Mouse (Mus musculus) liver, embryonic 15.5 days (tissue): ENCODE results near the gene Mvb12a. TPM values are rescaled to one million over a fixed set of nuclear protein-coding genes. Genes with fewer than 3 reads are reported as not detected.
"Not testable (repeated sequence)": the region's sequence is repeated elsewhere in the genome, so short reads cannot be mapped to it uniquely, and the experiment has no call there.

Source experiments
- ATAC-seq: fragments of 200-750 bp; cut with Nextera tagmentation; 2 replicates; pipeline ENCODE4 v1.8.0; 2017; ENCODE audit warnings: moderate number of reproducible peaks, mild to moderate bottlenecking, moderate library complexity; ENCODE audit not compliant: insufficient read depth
- H3K27ac ChIP-seq: fragments of 300-500 bp; sonication (generic); replicated peaks from 2 replicates; pipeline ENCODE4 v1.5.1; 2015; ENCODE audit warnings: mild to moderate bottlenecking, inconsistent platforms
- H3K27me3 ChIP-seq: fragments of 300-500 bp; sonication (generic); 2 replicates; pipeline ENCODE4 v1.6.1; 2015; ENCODE audit warnings: mild to moderate bottlenecking, inconsistent platforms
- H3K36me3 ChIP-seq: fragments of 300-500 bp; sonication (generic); replicated peaks from 2 replicates; pipeline ENCODE4 v1.6.1; 2015; ENCODE audit warnings: moderate library complexity, mild to moderate bottlenecking, inconsistent platforms
- H3K4me1 ChIP-seq: fragments of 300-500 bp; sonication (generic); replicated peaks from 2 replicates; pipeline ENCODE4 v1.6.1; 2015; ENCODE audit warnings: inconsistent platforms
- H3K4me2 ChIP-seq: fragments of 300-500 bp; sonication (generic); 2 replicates; pipeline ENCODE4 v1.6.1; 2015; ENCODE audit warnings: moderate library complexity, mild to moderate bottlenecking, inconsistent platforms
- H3K4me3 ChIP-seq: fragments of 300-500 bp; sonication (generic); replicated peaks from 2 replicates; pipeline ENCODE4 v1.5.1; 2015; ENCODE audit warnings: mild to moderate bottlenecking, inconsistent platforms
- H3K9ac ChIP-seq: fragments of 300-500 bp; sonication (generic); 2 replicates; pipeline ENCODE4 v1.6.1; 2015; ENCODE audit warnings: moderate library complexity, mild to moderate bottlenecking, inconsistent platforms
- H3K9me3 ChIP-seq: fragments of 300-500 bp; sonication (generic); replicated peaks from 2 replicates; pipeline ENCODE4 v1.6.1; 2016; ENCODE audit warnings: inconsistent platforms
- WGBS: fragments of 180-500 bp; shearing (Covaris S2); methylation state at CpG from one replicate; pipeline ENCODE4 v1.1.7; 2015; ENCODE audit warnings: mixed read lengths; ENCODE audit not compliant: insufficient replicate concordance; 5-methylcytosine and 5-hydroxymethylcytosine counted together
- polyA plus RNA-seq: library from polyadenylated mRNA; unstranded; fragments of >200 nt; fragmentation: Nextera tagmentation; extraction: Ambion mirVana; gene quantifications from 2 replicates; pipeline ENCODE4 v1.2.1, GENCODE M21; 2015

Mvb12a gene
- polyA plus RNA-seq, 1 experiment from 2014 or later, result 31.6 TPM

DNA sequence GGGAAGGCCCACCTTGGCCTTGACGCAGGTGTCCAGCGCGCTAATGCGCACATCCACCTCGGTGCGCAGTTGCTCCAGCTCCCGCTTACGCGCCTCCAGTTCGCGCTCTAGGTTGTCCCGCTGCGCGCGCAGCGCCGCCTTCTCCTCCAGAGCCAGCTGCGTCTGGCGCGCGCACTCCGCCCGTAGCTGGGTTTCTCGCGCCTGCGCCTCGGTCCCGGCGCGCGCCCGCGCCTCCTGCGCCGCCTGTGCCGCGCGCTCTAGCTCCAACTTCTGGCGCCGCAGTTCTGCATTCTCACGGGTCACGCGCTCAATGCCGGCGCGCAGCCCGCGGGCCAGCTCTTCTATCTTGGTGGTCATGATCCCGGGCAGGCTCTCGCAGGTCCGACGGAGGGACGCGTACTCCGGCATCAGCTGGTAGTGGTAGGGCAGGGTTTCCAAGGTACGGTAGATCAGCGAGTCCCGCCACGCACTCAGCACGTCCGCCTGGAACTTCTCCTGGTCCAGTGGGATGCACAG, 35.1 kb upstream of the Mvb12a start:
- Histone ChIP-seq H3K36me3 (no peaks in the 10 kb centered on the region), H3K4me1 (peaks cover 26% of the 10 kb centered on the region), H3K9ac (no peak overlapping the region), H3K4me3 (peak overlapping the region; percentile 35), H3K27me3 (peaks cover 50% of the 10 kb centered on the region), H3K4me2 (peak overlapping the region; percentile 64), H3K27ac (no peak overlapping the region), H3K9me3 (no peaks in the 10 kb centered on the region)
- peak; percentile 39 for ATAC-seq
- WGBS, result 1% methylated on average over 61 of the region's 61 CpGs

DNA sequence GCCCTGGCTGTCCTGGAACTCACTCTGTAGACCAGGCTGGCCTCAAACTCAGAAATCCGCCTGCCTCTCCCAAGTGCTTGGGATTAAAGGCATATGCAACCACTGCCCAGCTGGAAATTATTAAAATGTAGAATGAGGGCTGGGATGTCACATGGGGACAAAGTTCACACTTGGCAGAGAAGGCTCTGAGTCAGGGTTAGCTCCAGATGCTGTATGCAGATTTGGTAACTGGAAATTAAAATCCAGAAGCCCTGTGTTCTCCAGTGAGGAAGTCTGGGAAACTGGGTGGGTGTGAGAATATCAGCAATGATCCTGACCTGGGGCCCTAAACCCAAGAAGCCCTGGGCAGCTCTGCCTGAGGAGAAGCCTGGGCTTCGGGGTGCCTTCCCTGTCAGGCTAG, 33.4 kb upstream of the Mvb12a start:
- Histone ChIP-seq H3K4me2 (no peak overlapping the region), H3K4me3 (no peak overlapping the region), H3K4me1 (peaks cover 28% of the 10 kb centered on the region), H3K9ac (no peak overlapping the region), H3K27ac (no peak overlapping the region), H3K9me3 (no peaks in the 10 kb centered on the region), H3K27me3 (peaks cover 50% of the 10 kb centered on the region), H3K36me3 (no peaks in the 10 kb centered on the region)
- ATAC-seq, result no peak
- whole genome bisulfite sequencing, result 52% methylated on average over 2 of the region's 2 CpGs

- ATAC-seq, result peak; percentile 84
- H3K4me3 ChIP-seq, result peak within 1 kb of the TSS; percentile 36
- H3K27me3 ChIP-seq, result peaks cover 35% of the 10 kb centered on the region
- H3K9ac ChIP-seq, result no peak within 1 kb of the TSS
- no peaks in the 10 kb centered on the region for H3K36me3 ChIP-seq
- no peak within 1 kb of the TSS for H3K27ac ChIP-seq
- peaks cover 28% of the 10 kb centered on the region for H3K4me1 ChIP-seq
- 2% methylated on average over 14 of the region's 14 CpGs for WGBS
- H3K9me3 ChIP-seq, result no peaks in the 10 kb centered on the region
- H3K4me2 ChIP-seq, result peak within 1 kb of the TSS; percentile 64
Observed at GRCm38 (mm10) chr8:71511644-71512043, 31.1 kb upstream of the Mvb12a start, which contains the start of gene Plvap. Gene Plvap, minus strand, starts transcription at chr8:71511752.

GRCm38 (mm10) chr8:71513018-71513754, 29.5 kb upstream of the Mvb12a start:
- Histone ChIP-seq H3K27me3 (peaks cover 20% of the 10 kb centered on the region), H3K27ac (no peak overlapping the region), H3K4me3 (no peak overlapping the region), H3K4me2 (no peak overlapping the region), H3K36me3 (no peaks in the 10 kb centered on the region), H3K9ac (no peak overlapping the region), H3K4me1 (peaks cover 19% of the 10 kb centered on the region), H3K9me3 (no peaks in the 10 kb centered on the region)
- ATAC-seq, result no peak
- 32% methylated on average over 15 of the region's 15 CpGs for WGBS

- WGBS, result 50% methylated on average over 5 of the region's 5 CpGs
- Histone ChIP-seq H3K9me3 (no peaks in the 10 kb centered on the region), H3K36me3 (no peaks in the 10 kb centered on the region), H3K9ac (no peak overlapping the region), H3K4me2 (no peak overlapping the region), H3K4me3 (no peak overlapping the region), H3K27me3 (peaks cover 6% of the 10 kb centered on the region; the same call in 1 of the 2 replicates), H3K4me1 (peaks cover 18% of the 10 kb centered on the region), H3K27ac (no peak overlapping the region)
- ATAC-seq, result no peak
Observed at GRCm38 (mm10) chr8:71515043-71515442, 27.7 kb upstream of the Mvb12a start.

DNA sequence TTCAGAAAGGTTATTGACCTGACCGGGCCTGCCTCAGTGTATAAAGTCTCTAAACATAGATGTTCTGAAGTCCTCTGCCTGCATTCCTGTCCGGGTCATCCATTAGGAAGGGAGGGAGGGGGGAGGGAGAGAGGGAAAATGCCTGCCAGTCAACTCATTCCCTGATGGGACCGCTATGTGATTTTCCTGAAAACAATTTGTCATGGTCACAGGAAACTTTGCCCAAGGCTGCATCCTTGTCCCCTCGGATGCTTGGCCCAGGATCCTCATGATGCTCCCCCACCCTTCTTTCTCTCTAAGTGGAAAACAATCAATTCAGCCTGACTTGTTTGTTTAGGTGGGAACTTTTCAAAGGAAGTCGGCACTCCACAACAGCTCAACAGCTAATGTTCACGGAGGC, 25.9 kb upstream of the Mvb12a start:
- Histone ChIP-seq H3K27ac (no peak overlapping the region), H3K9ac (no peak overlapping the region), H3K27me3 (peaks cover 11% of the 10 kb centered on the region), H3K4me3 (no peak overlapping the region), H3K4me2 (no peak overlapping the region), H3K4me1 (peaks cover 14% of the 10 kb centered on the region), H3K9me3 (no peaks in the 10 kb centered on the region), H3K36me3 (no peaks in the 10 kb centered on the region)
- WGBS, result 34% methylated on average over 6 of the region's 6 CpGs
- ATAC-seq, result no peak

GRCm38 (mm10) chr8:71519037-71519825, 23.5 kb upstream of the Mvb12a start:
- not testable (repeated sequence) for H3K4me2 ChIP-seq, H3K9ac ChIP-seq, H3K9me3 ChIP-seq, H3K4me3 ChIP-seq, ATAC-seq, H3K4me1 ChIP-seq, H3K36me3 ChIP-seq, H3K27ac ChIP-seq
- H3K27me3 ChIP-seq, result peaks cover 14% of the 10 kb centered on the region
- WGBS, result 20% methylated on average over 10 of the region's 10 CpGs

DNA sequence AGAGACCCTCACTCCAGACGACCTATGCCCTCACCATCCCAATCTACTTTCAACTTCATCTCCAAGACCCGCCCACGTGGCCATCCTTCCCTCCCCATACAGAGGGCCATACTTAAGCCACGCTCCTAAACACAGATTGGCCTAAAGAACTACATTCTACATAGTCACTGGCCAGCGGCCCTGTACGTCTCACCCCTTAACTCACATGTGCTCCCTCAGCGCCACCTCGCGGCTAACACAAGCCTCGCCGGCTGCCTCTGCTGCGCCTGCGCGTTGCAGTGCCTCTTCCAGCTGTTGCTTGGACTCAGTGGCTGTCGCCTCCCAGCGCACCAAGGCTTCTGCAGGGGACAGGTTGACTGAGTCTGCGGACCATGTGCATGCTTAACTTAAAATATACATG, 21.1 kb upstream of the Mvb12a start:
- peak; percentile 60 for ATAC-seq
- no peak overlapping the region for H3K9ac ChIP-seq
- H3K36me3 ChIP-seq, result no peaks in the 10 kb centered on the region
- H3K27ac ChIP-seq, result no peak overlapping the region
- peaks cover 34% of the 10 kb centered on the region for H3K27me3 ChIP-seq
- H3K9me3 ChIP-seq, result no peaks in the 10 kb centered on the region
- H3K4me3 ChIP-seq, result no peak overlapping the region
- 7% methylated on average over 17 of the region's 17 CpGs for WGBS
- no peak overlapping the region for H3K4me2 ChIP-seq
- peaks cover 5% of the 10 kb centered on the region; the same call in 1 of the 2 replicates for H3K4me1 ChIP-seq

DNA sequence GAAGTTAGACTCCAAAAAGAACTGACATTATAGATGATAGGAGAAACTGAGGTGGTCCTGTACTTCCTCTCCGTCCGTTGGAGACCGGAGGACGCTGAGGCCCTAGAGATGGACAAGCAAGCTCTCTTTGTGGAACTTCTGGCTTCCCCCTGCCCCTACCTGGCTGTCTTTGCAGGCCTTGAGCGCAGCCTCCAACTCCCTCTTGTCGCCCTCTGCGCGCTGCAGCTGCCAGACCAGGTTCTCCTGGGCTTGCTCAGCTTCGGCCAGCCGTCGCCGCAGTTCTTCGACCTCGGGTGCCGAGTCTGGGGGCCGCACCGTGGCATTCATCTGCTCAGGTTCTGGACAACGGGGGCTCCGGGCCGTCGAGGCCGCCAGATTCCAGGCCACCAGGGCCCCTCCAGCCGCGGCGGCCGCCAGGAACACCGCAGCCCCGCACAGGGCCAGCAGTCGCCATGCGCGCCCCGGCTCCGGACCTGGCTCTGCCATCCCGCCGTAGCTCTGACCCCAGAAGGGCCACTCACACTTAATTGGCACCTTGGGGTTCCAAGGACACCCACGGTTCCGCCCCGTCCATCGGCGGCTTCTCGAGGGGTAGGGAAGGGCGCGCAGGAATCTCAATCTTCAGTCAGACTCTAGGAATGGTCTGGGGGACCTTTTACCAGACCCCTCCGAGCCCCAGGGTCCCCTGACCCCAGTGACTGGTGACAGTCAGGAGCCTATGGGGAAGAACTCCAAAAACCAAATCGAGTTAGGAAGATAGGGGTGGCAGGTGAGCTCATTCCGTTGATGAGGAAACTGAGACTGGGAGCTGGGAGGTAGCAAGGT, 17.3 kb upstream of the Mvb12a start, which contains the start of gene Ccdc194:
Gene Ccdc194, minus strand, starts transcription at position 486 of the 825 bp plus-strand sequence.
- Histone ChIP-seq H3K4me2 (no peak within 1 kb of the TSS), H3K4me1 (peaks cover 12% of the 10 kb centered on the region; the same call in 1 of the 2 replicates), H3K27ac (peak within 1 kb of the TSS; percentile 33; the same call in 1 of the 2 replicates), H3K9ac (no peak within 1 kb of the TSS), H3K36me3 (no peaks in the 10 kb centered on the region), H3K4me3 (no peak within 1 kb of the TSS), H3K9me3 (no peaks in the 10 kb centered on the region), H3K27me3 (peaks cover 35% of the 10 kb centered on the region)
- no peak for ATAC-seq
- 39% methylated on average over 46 of the region's 46 CpGs for WGBS

- peaks cover 27% of the 10 kb centered on the region for H3K27me3 ChIP-seq
- WGBS, result 10% methylated on average over 6 of the region's 6 CpGs
- ATAC-seq, result no peak
Observed at GRCm38 (mm10) chr8:71526272-71526671, 16.4 kb upstream of the Mvb12a start.

More at GRCm38 (mm10) chr8:71526272-71526671, 16.4 kb upstream of the Mvb12a start:
- Histone ChIP-seq H3K27ac (peak overlapping the region; percentile 33; the same call in 1 of the 2 replicates), H3K4me2 (no peak overlapping the region), H3K36me3 (no peaks in the 10 kb centered on the region), H3K9ac (no peak overlapping the region), H3K4me1 (peaks cover 13% of the 10 kb centered on the region; the same call in 1 of the 2 replicates), H3K9me3 (no peaks in the 10 kb centered on the region), H3K4me3 (no peak overlapping the region)
